Mouse (Mus musculus) kidney, postnatal 0 days (tissue): ENCODE results near the gene Ear6. TPM values are rescaled to one million over a fixed set of nuclear protein-coding genes. Genes with fewer than 3 reads are reported as not detected.

Experiments
- ATAC-seq: fragments of 200-750 bp; cut with Nextera tagmentation; replicated peaks from 2 replicates; pipeline ENCODE4 v1.8.0; 2017; ENCODE audit warnings: low read depth, moderate number of reproducible peaks, moderate TSS enrichment, moderate library complexity; ENCODE audit not compliant: low FRiP score
- DNase-seq: peaks from one replicate; pipeline ENCODE4 v3.0.0-alpha.2; 2016; ENCODE audit warnings: low spot score
- H3K27ac ChIP-seq: fragments of 300-500 bp; sonication (generic); 2 replicates; pipeline ENCODE4 v1.5.1; 2014; ENCODE audit warnings: mild to moderate bottlenecking
- H3K27me3 ChIP-seq: fragments of 300-500 bp; sonication (generic); 2 replicates; pipeline ENCODE4 v1.6.1; 2014; ENCODE audit warnings: low read length, mixed read lengths; ENCODE audit not compliant: insufficient read depth
- H3K36me3 ChIP-seq: fragments of 300-500 bp; sonication (generic); 2 replicates; pipeline ENCODE4 v1.6.1; 2014; ENCODE audit warnings: low read length, mixed read lengths; ENCODE audit not compliant: insufficient read depth
- H3K4me1 ChIP-seq: fragments of 300-500 bp; sonication (generic); replicated peaks from 2 replicates; pipeline ENCODE4 v1.6.1; 2014; ENCODE audit warnings: antibody characterized with exemption, low read length, mixed read lengths; ENCODE audit not compliant: insufficient read depth
- H3K4me2 ChIP-seq: fragments of 300-500 bp; sonication (generic); 2 replicates; pipeline ENCODE4 v1.6.1; 2014; ENCODE audit warnings: mild to moderate bottlenecking, low read length, moderate library complexity, mixed read lengths
- H3K4me3 ChIP-seq: fragments of 300-500 bp; sonication (generic); replicated peaks from 2 replicates; pipeline ENCODE4 v1.5.1; 2014; ENCODE audit warnings: low read depth, low read length
- H3K9ac ChIP-seq: fragments of 300-500 bp; sonication (generic); 2 replicates; pipeline ENCODE4 v1.6.1; 2014; ENCODE audit warnings: low read depth, low read length
- H3K9me3 ChIP-seq: fragments of 300-500 bp; sonication (generic); replicated peaks from 2 replicates; pipeline ENCODE4 v1.6.1; 2016; ENCODE audit warnings: low read length, inconsistent platforms, mixed read lengths
- CTCF ChIP-seq: IDR thresholded peaks from 2 replicates; pipeline ENCODE4 v1.5.1; 2016; ENCODE audit warnings: antibody characterized with exemption, low read depth, mild to moderate bottlenecking, moderate library complexity
- WGBS: fragments of 180-500 bp; shearing (Covaris S2); extraction: QIAGEN DNeasy Blood & Tissue Kit; methylation state at CpG from one replicate; pipeline ENCODE4 v1.1.7; 2014; 5-methylcytosine and 5-hydroxymethylcytosine counted together
- polyA plus RNA-seq: library from polyadenylated mRNA; unstranded; fragments of >200 nt; fragmentation: Nextera tagmentation; extraction: Ambion mirVana; gene quantifications from 2 replicates; pipeline ENCODE4 v1.2.1, GENCODE M21; 2015

Gene Ear6
- polyA plus RNA-seq, 1 experiment from 2014 or later, result not detected

- no peaks in the 10 kb centered on the region for H3K9me3 ChIP-seq
- no peaks in the 10 kb centered on the region for H3K4me1 ChIP-seq
- DNase-seq (no peak), ATAC-seq (no peak)
- no peak for TF ChIP-seq CTCF
- H3K27ac ChIP-seq, result no peak within 1 kb of the TSS
- H3K4me3 ChIP-seq, result no peak within 1 kb of the TSS
- no peak within 1 kb of the TSS for H3K9ac ChIP-seq
- WGBS, result 82% methylated on average over 9 of the region's 9 CpGs
- peaks cover 32% of the 10 kb centered on the region for H3K36me3 ChIP-seq
- no peaks in the 10 kb centered on the region for H3K27me3 ChIP-seq
- H3K4me2 ChIP-seq, result no peak within 1 kb of the TSS
These were observed 38.9 kb downstream of the Ear6 start, which contains the start of gene Slc39a2 for GRCm38 (mm10) chr14:51892191-51892939. Gene Slc39a2, plus strand, starts transcription at chr14:51892889.

DNA sequence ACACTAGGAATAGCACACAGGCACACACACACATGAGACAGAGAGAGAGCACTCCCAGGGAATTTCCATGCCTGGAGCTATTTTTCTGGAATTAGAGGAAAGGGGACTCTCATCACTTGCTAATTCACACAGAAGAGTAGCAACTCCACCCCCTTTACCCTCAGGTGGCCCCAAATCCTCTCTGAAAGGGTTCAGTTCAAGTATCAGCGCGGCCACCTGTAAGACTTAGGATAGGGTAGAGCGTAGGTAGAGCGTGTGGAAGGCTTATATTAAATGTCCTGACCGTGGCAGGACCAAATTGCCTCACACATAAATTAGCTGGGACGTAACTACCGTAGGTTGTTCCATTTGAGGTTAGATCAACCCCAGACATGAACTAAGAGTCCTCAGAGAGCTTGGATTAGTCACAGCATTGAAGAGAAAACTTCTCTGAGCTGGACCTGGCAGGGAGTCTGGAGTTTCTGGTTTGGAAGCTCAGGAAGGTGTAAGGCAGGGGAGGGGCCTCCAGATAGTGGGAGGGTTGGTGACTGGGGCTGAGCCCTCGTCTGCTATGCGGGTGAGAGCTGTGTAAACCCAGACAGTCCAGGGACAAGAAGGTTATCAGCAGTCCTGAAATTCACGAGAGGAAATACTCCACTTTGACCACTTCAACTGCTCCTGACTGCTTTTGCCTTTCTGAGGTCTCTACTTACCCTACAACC is 39.7 kb downstream of the Ear6 start:
- Histone ChIP-seq H3K27me3 (no peaks in the 10 kb centered on the region), H3K4me1 (no peaks in the 10 kb centered on the region), H3K9ac (no peak overlapping the region), H3K9me3 (no peaks in the 10 kb centered on the region), H3K27ac (no peak overlapping the region), H3K4me2 (no peak overlapping the region), H3K4me3 (no peak overlapping the region), H3K36me3 (peaks cover 32% of the 10 kb centered on the region)
- 33% methylated on average over 10 of the region's 10 CpGs for WGBS
- DNase-seq, result no peak
- no peak for TF ChIP-seq CTCF
- ATAC-seq, result no peak

GRCm38 (mm10) chr14:51893809-51894208 is 40.3 kb downstream of the Ear6 start:
- H3K36me3 ChIP-seq, result peaks cover 28% of the 10 kb centered on the region
- DNase-seq (no peak), ATAC-seq (no peak)
- 60% methylated on average over 3 of the region's 3 CpGs for WGBS
- no peaks in the 10 kb centered on the region for H3K9me3 ChIP-seq
- no peaks in the 10 kb centered on the region for H3K4me1 ChIP-seq
- H3K27me3 ChIP-seq, result no peaks in the 10 kb centered on the region
- no peak overlapping the region for H3K9ac ChIP-seq
- H3K4me3 ChIP-seq, result no peak overlapping the region
- TF ChIP-seq CTCF, result no peak
- no peak overlapping the region for H3K27ac ChIP-seq
- H3K4me2 ChIP-seq, result no peak overlapping the region

DNA sequence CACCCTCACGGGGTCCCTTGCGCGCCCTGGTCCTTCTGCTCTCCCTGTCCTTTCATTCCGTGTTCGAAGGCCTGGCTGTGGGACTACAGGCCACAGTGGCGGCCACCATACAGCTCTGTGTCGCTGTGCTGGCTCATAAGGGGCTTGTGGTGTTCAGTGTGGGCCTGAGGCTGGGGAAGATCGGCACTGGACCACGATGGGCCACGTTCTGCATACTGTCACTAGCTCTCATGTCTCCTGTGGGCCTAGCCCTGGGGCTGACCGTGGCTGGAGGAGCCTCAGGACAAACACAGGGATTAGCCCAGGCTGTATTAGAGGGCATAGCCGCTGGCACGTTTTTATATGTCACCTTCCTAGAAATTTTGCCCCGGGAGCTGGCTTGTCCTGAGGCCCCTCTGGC is 41.6 kb downstream of the Ear6 start:
- WGBS, result 85% methylated on average over 14 of the region's 14 CpGs
- H3K4me3 ChIP-seq, result no peak overlapping the region
- H3K4me1 ChIP-seq, result no peaks in the 10 kb centered on the region
- no peak overlapping the region for H3K9ac ChIP-seq
- H3K9me3 ChIP-seq, result no peaks in the 10 kb centered on the region
- no peaks in the 10 kb centered on the region for H3K27me3 ChIP-seq
- H3K4me2 ChIP-seq, result no peak overlapping the region
- H3K36me3 ChIP-seq, result peaks cover 17% of the 10 kb centered on the region
- no peak for ATAC-seq
- no peak overlapping the region for H3K27ac ChIP-seq
- no peak for TF ChIP-seq CTCF
- DNase-seq, result no peak

- TF ChIP-seq CTCF, result no peak
- DNase-seq, result no peak
- no peaks in the 10 kb centered on the region for H3K4me1 ChIP-seq
- no peak overlapping the region for H3K9ac ChIP-seq
- 87% methylated on average over 6 of the region's 6 CpGs for WGBS
- no peaks in the 10 kb centered on the region for H3K27me3 ChIP-seq
- H3K27ac ChIP-seq, result no peak overlapping the region
- H3K4me3 ChIP-seq, result no peak overlapping the region
- peaks cover 12% of the 10 kb centered on the region for H3K36me3 ChIP-seq
- ATAC-seq, result no peak
- H3K4me2 ChIP-seq, result no peak overlapping the region
- no peaks in the 10 kb centered on the region for H3K9me3 ChIP-seq
These were observed 42.5 kb downstream of the Ear6 start for GRCm38 (mm10) chr14:51896019-51896418.

GRCm38 (mm10) chr14:51896539-51897170 is 43.2 kb downstream of the Ear6 start:
- DNase-seq (no peak), ATAC-seq (no peak)
- Histone ChIP-seq H3K9ac (no peak overlapping the region), H3K4me2 (no peak overlapping the region), H3K4me1 (no peaks in the 10 kb centered on the region), H3K27ac (no peak overlapping the region), H3K27me3 (no peaks in the 10 kb centered on the region), H3K36me3 (peaks cover 5% of the 10 kb centered on the region), H3K9me3 (no peaks in the 10 kb centered on the region), H3K4me3 (no peak overlapping the region)
- no peak for TF ChIP-seq CTCF
- WGBS, result 82% methylated on average over 8 of the region's 8 CpGs
